Mouse (Mus musculus) CD4-positive, CD25-positive, alpha-beta regulatory T cell, adult 4 months (primary cell): ENCODE results near the gene Togaram1. TPM values are rescaled to one million over a fixed set of nuclear protein-coding genes. Genes with fewer than 3 reads are reported as not detected.

Source experiments
- ATAC-seq: one replicate; pipeline ENCODE4 v1.8.0; 2017
- polyA plus RNA-seq, 2 experiments: library from polyadenylated mRNA; unstranded; fragments of 100-300 nt; shearing (Covaris generic); gene quantifications; one replicate each; pipeline ENCODE4 v1.2.1; 2017

The Togaram1 gene
- 10 to 100 TPM; 21.0 to 23.1 TPM for polyA plus RNA-seq

DNA sequence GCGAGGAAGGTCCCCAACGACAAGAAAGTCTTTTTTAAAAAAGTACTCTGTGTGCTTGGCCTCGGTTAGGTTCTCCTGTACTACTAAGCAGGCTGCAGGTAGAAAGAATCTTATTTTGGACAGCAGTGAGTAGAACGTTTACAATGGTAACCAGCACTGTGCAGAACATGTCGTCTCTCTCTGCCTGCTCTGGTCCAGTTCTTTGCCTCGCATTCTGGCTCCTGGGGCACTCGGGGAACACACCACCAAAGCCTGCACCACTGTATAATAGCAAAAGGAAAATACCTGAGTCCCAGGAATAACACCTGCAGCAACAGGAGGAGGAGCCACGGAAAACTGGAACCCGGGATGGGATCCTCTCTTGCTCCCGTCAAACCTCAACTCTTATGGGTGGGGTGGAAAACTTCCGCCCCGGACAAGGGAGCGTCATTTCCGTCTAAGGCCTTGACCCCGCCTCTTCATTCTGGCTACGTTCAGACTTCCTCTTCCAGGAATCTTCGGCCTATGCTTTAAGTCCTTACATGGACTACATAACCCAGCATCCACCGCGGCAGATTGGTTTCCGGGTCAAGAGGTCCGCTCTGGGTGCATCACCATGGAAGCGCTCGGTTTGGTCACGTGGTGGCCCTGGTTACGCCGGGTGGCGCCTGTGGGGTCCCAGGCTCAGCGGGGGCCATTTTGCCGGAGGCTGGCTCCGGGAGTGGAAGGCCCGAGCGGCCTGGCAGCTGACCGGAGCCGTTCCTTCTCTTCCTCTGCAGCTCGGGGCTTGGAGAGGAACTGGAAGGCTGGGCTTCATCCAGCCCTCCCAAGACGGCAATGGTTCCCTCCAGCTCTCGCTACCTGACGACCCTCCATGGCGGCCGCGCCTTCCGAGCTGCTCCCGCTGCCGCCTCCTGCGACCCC lies at the start of gene Togaram1, which contains the start of gene Klhl28:
TSS of gene Togaram1 (plus strand) at position 681 of the 903 bp plus-strand sequence.
TSS of gene Klhl28 (minus strand) at position 411 of the 903 bp plus-strand sequence.
- ATAC-seq: peak; percentile 93

DNA sequence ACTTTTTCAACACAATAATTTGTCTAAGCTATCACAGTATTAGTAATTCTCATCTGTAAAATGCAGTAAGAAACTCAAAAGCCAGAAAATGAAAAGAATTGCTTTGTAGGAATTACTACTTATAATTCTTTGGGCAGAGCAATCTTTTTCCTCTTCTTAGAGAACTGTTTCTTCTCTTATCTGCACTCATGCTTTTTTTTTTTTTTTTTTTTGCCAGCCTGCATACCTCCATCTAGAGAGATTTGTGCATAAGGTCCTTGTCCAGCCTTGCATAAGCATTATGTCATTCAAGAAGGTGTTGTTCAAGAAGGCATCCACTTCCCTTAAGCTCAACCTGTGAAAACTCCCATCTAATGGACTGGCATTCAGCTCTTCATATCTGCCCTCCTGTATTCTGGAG lies 48.9 kb upstream of the Togaram1 start:
- no peak for ATAC-seq

DNA sequence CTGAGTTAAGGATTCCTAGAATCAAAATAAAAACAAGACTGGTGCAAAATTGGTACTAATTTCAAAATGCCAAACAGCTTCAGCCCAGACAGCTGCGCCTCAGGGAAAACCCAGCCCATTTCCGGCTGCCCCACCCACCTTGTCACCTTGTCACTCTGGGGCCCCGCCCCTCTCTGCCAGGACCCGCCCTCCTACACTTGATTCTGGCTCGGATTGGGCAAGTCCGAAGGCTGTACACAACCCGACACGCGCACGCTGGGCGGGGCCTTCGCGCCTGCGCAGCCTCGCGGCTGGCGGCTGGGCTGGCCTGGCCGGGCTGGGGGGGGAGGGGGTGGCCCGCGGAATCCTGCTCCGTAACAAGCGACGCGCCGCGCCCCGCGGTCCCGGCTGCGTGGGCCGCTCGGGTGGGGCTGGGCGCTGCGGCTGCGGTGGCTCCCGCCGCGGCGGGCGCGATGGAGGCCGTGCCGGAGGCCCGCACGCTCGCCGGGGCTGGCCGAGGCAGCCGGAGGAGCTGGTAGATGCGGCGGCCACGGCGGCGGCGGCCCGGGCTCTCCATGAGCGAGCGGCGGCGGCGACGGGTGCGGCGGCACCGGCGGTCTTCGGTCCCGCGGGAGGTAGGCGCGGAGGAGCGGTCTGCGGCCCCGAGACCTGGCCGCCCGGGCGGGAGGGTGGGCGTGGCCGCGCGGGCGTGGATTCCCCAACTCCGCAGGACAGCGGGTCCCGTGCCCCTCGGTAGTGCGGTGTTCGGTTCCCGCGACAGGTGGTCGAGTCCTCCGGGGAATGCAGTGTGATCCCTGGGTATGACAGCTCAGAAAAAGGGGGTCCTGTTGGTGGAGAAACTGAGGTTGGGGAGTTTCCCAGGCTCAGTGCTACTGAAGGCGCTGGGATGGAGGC lies 47.8 kb upstream of the Togaram1 start, which contains the start of gene Gm527:
TSS of gene Gm527 (plus strand) at position 329 of the 894 bp plus-strand sequence.
- peak; percentile 96 for ATAC-seq

DNA sequence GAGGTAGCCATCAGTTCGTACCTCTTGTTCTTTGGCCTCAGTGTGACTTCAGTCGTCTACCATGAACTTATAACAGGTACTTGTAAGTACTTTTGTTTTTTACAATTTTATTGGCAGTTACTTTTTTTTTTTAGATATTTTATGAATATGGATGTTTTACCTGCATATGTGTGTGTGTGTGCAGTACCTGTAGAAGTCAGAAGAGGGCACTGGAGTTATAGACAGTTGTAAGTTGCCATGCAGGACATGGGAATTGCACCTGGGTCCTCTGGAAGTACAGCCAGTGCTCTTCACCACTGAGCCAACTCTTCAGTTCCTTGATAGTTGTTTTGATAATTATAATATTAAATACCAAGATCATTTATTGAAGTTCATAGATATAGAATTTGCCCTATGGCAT lies 28.1 kb upstream of the Togaram1 start:
- peak; percentile 75 for ATAC-seq

DNA sequence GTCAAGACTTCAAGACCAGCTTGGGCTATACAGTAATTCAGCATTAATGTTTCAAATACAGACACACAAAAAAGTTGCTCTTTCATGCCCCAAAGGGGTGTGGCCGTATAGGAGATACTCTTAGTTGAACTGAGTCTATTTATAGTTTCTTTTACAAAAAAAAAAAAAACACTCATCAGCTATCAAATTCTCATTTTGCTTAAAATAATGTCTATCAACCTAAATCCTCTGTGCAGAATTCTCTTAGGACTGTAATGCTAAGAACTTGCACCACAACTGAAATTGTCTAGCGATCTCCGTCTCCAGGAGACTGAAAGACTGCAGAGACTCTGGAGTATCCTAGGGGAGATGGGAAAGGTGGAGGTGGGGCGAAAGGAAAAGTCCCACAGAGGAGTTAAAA lies 1.0 kb upstream of the Togaram1 start:
- no peak for ATAC-seq

DNA sequence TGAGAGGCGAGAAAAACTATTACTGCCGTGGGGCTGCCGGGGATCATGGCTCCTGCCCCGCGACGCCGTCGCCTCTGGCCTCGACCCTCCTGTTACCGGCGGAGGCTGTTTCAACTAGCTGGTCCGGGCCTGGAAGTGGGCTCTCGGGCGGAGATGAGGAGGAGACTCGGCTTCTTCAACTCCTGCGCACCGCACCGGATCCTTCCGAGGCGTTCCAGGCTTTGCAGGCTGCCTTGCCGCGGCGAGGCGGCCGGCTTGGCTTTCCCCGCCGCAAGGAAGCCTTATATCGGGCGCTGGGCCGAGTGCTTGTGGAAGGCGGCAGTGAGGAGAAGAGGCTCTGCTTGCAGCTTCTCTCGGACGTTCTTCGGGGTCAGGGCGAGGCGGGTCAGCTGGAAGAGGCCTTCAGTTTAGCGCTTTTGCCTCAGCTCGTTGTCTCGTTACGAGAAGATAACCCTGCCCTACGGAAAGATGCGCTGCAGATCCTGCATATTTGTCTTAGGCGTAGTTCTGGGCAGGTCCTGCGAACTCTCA lies 562 bp downstream of the Togaram1 start:
- peak; percentile 30 for ATAC-seq

DNA sequence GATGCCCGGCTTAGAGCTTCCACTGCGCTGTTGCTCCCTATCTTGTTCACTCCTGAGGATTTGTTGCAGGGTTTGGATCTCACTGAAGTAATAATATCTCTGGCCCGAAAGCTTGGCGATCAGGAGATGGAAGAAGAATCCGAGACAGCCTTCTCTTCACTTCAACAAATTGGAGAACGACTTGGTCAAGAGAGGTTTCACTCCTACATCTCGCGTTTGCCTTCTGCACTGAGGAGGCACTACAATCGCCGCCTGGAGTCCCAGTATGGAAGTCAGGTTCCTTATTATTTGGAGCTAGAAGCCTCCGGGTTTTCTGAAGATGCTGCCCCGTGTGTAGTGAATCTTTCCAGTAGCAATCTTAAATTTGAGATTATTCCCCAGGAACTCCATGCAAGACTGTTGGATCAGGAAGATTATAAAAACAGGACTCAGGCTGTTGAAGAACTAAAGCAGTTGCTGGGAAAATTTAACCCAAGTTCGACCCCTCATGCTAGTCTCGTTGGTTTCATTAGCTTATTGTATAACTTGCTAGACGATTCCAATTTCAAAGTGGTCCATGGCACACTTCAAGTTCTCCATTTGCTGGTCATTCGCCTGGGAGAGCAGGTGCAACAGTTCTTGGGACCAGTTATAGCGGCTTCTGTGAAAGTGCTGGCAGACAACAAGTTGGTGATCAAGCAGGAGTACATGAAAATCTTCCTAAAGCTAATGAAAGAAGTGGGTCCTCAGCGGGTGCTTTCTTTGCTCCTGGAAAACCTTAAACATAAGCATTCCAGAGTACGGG lies 1.2 kb downstream of the Togaram1 start:
- ATAC-seq: no peak

DNA sequence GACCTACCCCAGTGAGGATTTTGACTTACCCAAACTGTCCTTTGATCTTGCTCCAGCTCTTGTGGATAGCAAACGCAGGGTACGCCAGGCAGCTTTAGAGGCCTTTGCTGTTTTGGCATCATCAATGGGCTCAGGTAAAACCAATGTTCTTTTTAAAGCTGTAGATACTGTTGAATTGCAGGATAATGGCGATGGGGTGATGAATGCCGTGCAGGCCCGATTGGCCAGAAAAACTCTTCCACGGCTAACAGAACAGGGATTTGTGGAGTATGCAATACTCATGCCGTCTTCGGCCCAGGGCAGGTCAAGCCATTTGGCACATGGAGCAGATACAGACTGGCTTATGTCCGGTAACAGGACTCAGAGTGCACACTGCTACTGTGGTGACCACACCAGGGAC lies 1.9 kb downstream of the Togaram1 start:
- ATAC-seq: no peak

DNA sequence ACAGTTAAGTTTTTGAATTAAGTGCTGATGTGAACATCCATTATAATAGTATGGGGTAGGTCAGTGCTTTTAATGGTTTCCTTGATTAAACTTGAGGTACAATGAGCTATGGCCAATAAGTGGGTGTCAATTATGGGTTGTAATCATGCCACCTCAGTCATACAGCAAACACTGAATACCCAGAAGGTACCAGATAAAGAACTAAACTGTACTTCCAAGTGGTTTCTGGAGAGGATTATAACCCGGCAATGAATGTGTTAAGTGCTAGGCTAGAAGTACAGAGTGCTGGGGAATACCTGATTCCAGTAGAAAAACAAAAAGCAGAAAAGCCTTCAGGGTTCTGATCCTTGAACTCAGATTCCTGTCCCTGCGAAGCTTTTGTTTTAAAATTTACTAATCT lies 2.5 kb downstream of the Togaram1 start:
- ATAC-seq: no peak

DNA sequence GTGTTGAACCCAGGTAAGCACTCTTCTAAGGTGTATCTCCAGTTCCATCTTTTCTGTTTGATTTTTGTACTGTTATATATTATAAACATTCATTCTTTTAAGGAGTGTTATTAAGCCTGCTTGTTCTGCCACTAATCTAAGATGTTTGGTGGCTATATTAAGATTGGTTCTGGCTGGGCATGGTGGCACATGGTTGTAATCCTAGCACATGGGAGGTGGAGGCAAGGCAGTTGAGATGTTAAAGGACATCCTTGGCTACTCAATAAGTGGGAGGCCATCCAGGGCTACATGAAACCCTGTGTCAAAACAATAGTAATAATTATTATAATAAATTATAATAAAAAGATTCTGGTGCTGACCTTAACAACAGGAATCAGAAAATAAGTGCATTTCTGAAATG lies 5.8 kb downstream of the Togaram1 start:
- no peak for ATAC-seq

DNA sequence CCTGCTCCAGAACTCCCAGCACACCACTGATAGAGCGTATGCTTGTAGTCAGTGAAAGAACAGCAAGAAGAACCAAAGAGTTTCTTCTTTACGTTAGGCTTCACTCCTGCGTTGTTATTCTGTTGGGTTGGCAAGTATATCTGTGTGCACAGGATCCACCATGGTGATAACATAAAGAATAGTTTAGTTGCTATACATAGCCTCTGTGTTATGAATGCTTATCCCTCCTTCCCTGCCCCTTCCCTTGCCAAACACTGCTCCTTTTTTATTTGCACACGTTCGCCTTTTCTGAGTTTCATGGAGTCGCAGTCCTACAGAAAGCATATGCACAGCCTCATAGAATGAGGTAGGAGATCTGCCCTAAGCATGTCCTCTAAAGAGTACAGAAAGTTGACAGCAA lies 6.5 kb downstream of the Togaram1 start:
- no peak for ATAC-seq

DNA sequence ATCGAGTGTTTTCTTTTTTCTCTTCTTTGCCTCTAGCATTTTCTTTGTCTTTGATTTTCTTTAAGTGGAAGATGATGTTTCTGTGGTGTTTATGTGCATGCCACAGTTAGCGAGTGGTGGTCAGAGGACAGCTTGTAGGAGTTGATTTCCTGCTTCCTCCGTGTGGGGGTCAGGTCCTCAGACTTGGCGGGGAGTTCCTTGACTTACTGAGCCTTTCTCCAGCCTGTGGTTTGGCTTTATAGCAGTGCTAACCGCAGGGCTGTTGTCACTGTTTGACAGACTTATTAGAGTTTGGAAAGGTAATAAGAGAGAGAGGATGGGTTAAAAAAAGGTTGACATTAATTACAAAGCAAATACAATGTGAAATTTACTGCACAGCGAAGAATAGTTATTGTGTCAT lies 10.0 kb downstream of the Togaram1 start:
- ATAC-seq: peak; percentile 71

DNA sequence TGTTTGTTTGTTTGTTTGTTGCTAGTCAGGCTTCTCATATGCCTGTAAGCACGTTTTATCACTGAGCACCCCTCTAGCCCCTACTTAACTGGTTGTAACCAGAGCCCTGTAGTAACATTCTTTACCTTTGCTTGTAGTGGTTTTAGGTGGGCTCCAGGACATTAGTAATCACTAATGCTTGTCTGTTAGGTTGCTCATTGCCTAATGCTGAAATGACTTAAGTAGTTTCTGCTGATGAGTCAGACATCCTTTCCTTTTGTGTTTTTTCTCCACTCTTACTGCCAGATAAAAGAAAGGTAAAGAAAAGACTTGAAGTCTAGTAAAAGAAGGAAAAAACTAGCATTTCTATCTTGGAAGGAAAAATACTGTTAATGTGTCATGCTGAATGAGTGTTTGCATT lies 10.6 kb downstream of the Togaram1 start:
- no peak for ATAC-seq

DNA sequence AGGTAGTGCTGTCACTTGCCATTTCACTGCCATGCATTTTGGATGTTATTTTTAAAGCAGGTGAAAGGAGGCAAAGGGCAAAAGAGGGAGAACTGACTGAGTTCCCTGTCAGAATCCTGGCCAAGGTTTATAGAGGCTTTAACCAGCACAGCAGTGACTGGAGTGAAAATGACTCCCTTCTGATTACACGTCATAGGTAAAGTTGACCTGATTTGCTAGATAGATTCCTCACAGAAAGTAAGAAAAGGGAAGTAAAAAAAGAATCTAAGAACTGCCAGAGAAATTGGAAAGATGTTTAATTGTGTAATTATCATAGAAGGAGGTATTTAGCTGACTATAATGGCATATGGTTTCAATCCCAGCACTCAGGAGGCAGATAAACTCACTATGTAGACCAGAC lies 11.9 kb downstream of the Togaram1 start:
- no peak for ATAC-seq

DNA sequence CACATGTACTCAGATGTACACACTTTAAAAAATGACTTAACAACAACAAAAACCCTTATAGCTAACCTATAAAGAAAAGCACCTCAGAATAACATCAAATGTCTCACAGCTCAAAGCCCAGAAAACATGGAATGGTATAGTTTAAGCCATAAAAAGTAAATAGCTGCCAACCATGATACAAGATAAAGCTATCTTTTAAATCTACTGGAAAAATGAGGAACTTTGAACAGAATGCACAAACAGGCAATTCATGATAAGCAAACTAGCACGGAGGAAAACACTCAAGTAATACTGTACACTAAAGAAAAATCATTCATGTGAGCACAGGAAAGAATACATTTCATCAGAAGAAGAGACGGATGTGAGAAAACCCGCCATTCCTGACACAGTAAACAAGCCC lies 42.1 kb downstream of the Togaram1 start:
- no peak for ATAC-seq

DNA sequence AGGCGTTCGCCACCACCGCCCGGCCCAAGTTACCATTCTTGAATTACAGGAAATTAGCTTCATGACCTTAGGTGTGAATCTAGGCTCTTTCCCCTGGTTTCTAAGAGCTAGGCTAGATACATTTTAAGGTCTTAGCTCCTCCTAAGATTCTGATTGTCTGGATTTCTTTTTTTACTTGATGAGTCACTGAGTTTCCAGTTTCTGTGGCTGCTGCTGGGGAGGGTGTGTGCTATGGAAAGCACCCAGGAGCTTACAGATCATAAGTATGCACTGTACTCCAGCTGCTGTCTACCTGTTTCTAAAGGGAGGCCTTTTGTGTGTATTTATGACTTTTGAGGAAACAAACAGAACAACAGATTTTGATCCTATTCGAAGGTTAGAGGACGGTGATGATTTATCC lies 57.2 kb downstream of the Togaram1 start:
- ATAC-seq: no peak

DNA sequence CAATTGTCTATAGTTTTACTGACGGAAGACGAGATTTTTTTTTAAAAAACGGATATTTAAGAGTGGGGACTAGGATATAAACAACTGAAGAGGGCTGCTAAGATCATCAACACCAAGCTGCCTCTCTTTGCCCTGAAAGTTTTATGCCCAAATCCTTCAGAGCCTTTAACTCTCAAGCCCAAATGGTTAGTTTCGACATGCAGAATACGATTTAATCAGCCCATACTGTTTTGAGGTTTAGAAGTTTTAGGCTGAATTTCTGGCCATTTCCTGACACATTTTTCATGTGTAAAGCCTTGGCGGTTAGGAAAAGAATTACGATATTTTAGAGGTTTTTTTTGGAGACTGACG lies 70.2 kb downstream of the Togaram1 start:
- ATAC-seq: peak; percentile 33

DNA sequence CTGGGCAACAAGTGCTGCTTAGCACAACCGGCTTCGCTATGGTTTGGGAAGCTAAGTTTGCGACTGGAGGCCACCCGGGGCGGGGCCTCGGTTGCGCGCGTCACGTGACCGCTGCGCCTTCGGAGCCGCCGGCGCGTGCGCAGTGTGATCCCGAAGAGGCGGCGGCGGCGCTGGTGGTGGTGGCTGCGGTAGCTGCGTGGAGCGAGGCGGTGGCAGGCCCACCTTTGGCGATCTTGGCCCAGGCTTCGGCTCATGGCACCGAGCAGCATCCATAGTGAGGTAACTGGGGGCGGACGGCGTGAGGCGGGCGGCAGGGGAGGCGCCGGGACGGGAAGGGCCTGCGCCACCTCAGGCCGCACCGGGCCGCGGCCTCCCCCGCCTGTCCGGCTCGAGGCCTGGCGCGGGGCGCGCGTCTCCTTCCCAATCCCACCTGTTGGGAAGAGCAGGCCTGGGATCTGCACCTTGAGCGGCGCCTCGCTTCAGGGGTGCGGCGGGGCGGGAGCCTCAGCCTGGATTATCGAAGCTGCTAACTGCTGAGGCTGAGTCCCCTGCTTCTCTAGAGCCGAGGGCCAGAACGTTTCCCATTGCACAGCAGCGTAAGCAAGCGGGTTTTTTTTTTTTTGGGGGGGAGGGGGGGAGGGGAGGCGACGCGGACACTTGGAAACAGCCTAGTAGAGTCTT lies 70.7 kb downstream of the Togaram1 start, which contains the start of gene Prpf39:
TSS of gene Prpf39 (plus strand) at position 144 of the 681 bp plus-strand sequence.
- ATAC-seq: peak; percentile 85

DNA sequence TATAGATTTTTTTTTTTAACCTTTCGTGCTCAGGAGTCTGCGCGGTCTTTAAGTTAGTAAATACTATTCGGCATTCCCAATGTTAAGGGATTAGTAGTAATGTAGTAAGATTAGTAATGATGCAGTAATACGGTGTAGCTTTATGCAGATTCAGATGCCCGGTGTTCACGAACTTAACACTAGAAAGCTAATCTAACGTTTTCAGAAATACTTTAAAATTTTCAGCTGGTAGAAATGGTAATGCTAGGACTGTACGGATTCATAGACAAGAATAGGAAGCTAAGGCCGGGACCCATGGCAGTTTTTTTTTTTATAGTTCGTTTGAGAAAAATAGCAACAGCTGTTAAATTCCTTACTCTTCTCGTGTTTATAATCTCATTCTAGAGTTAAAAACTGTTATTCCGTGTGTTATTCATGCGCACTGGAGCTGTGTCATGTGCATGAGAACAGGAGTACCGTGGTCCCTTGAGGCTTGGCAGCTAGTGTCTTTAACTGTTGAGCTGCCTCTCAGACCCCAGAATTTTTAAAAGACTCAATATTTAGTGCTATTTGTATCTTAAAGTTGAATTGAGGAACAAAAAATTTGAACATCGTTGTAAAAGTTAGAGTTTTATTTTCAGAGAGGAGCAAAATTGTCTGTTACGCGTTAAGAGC lies 71.4 kb downstream of the Togaram1 start:
- peak; percentile 7 for ATAC-seq

DNA sequence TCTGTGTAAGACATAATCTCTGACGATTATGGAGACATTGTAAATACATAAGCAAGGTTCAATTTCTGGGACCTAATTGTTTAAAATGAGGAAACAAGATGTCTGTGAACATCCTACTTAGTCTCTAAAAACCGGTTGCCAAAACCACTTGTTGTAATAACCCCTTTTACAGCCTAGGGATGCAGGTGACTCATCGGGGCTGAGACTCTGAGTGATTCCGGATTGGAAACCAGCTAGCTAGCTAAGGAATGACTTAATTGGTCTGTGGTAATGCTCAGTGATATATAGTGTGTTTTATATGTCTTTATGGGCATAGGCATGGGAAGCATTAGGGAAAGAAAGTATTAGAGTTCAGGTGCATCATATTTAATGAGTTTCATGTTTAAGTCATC lies 71.9 kb downstream of the Togaram1 start:
- ATAC-seq: peak; percentile 25

DNA sequence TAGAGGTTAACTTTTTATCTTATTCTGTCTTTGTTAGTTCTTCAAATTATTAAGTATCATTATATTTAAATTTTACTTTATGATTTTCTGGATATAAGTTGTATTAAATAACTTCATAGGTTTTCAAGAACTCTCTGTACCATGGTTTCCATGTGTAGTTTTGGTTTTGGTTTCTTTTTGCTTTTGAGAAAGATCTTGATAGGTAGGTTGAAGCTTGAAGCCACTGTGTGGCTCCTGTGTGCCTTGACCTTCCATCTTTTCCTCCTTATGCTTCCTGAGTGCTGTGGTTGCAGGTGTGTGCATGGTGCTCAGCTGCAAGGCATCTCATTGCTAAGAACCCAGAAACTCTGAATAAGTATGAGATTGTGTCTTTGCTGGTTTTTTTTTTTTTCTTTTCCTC lies 83.2 kb downstream of the Togaram1 start:
- peak; percentile 73 for ATAC-seq
